Mouse (Mus musculus): ENCODE measurements around the gene Rps10. TPM values are rescaled to one million over a fixed set of nuclear protein-coding genes. Genes with fewer than 3 reads are reported as not detected.

Rps10 gene
- polyA plus RNA-seq, 1 experiment from 2014 or later: 432 TPM

DNA sequence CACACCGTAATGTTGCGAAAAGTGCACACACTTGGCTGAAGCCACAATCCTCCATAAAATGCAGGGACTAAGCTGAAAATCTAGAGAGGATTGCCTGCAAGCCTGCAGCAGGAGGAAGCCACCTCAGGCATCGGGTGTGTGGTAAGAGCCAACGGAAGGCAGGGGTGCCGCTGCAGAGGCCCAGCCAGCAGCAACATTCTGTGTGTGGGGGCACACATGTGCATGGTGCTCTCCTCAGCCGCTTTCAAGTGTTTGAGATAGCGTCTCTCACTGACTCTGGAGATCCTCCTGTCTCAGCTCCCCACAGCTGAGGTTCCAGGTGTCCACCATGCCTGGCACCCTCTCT, 43.9 kb downstream of the Rps10 start:
- WGBS (ENCODE audit: insufficient replicate concordance): 79% methylated on average over 7 of the region's 7 CpGs

DNA sequence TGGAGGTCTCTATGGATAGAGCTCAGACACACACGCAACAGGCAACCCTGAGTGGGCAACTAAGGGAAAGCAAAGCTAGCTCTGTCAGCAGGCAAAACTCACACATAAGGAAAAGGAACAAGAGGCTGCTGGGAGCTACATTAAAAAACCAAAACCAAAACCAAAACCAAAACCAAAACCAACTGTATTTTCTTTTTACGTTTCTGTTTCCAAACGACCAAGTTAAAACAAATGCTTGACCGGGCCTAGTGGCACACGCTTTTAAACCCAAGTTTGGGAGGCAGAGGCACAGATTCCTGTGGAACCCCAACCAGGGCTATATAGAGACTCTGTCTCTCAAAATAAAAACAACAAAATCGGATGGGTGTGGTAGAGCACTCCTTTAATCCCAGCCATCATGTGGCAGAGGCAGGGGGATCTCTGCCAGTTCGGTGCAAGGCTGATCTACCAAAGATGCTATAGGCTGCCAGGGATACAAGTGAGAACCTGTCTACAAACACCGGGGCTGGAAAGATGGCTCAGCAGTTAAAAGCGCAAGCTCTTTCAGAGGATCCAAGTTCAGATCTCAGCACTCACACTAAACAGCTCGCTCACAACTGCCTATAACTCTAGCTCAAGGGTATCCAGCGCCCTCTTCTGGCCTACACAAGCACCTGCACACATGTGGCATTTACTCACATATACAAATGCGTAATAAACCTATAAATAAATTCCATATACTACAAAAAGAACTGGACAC, 44.5 kb downstream of the Rps10 start:
- WGBS (ENCODE audit: insufficient replicate concordance): 71% methylated on average over 12 of the region's 12 CpGs
- Histone ChIP-seq H3K4me3 (ENCODE audit: low read depth, low read length) (no peak overlapping the region), H3K9ac (ENCODE audit: low read depth, low read length) (no peak overlapping the region), H3K27ac (ENCODE audit: low read length) (no peak overlapping the region), H3K27me3 (ENCODE audit: control insufficient read depth, insufficient read depth, low read depth, low read length) (no peaks in the 10 kb centered on the region), H3K4me2 (ENCODE audit: low read depth, low read length) (no peak overlapping the region), H3K9me3 (replicated peaks; ENCODE audit: control insufficient read depth, low read length) (no peaks in the 10 kb centered on the region), H3K4me1 (ENCODE audit: control insufficient read depth, low read depth, low read length) (peaks cover 19% of the 10 kb centered on the region), H3K36me3 (ENCODE audit: control insufficient read depth, insufficient read depth) (peaks cover 7% of the 10 kb centered on the region)
- ATAC-seq (ENCODE audit: low read depth): no peak

More for the DNA sequence above, 43.9 kb downstream of the Rps10 start:
- Histone ChIP-seq H3K9me3 (replicated peaks; ENCODE audit: control insufficient read depth, low read length) (no peaks in the 10 kb centered on the region), H3K4me2 (ENCODE audit: low read depth, low read length) (no peak overlapping the region), H3K36me3 (ENCODE audit: control insufficient read depth, insufficient read depth) (peaks cover 7% of the 10 kb centered on the region), H3K9ac (ENCODE audit: low read depth, low read length) (no peak overlapping the region), H3K27ac (ENCODE audit: low read length) (no peak overlapping the region), H3K4me1 (ENCODE audit: control insufficient read depth, low read depth, low read length) (peaks cover 17% of the 10 kb centered on the region), H3K4me3 (ENCODE audit: low read depth, low read length) (no peak overlapping the region), H3K27me3 (ENCODE audit: control insufficient read depth, insufficient read depth, low read depth, low read length) (no peaks in the 10 kb centered on the region)
- no peak for ATAC-seq (ENCODE audit: low read depth)

DNA sequence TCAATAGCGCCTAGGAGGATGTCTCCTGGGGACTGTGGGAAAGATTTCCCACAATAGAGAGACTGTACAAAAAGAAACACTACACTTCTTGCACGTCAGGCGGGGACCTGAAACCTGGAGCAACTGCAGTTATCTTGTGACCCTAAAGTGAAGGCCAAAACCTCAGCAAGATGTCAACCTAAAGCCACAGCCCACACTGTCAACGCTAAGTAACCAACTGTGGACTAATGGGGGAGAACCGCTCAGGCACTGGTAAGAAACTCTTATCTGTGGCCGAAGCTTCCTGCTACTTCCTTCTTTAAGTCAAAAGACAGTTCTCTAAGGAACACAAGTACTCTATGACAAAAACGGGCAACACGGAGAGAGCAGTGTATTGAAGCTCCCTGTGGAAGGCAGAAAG, 48.2 kb downstream of the Rps10 start:
- Histone ChIP-seq H3K4me2 (ENCODE audit: low read depth, low read length) (no peak overlapping the region), H3K9ac (ENCODE audit: low read depth, low read length) (no peak overlapping the region), H3K36me3 (ENCODE audit: control insufficient read depth, insufficient read depth) (peaks cover 7% of the 10 kb centered on the region; the same call in 1 of the 2 replicates), H3K4me3 (ENCODE audit: low read depth, low read length) (no peak overlapping the region), H3K4me1 (ENCODE audit: control insufficient read depth, low read depth, low read length) (peaks cover 26% of the 10 kb centered on the region), H3K27ac (ENCODE audit: low read length) (no peak overlapping the region), H3K9me3 (replicated peaks; ENCODE audit: control insufficient read depth, low read length) (no peaks in the 10 kb centered on the region), H3K27me3 (ENCODE audit: control insufficient read depth, insufficient read depth, low read depth, low read length) (no peaks in the 10 kb centered on the region)
- WGBS (ENCODE audit: insufficient replicate concordance): 14% methylated on average over 8 of the region's 8 CpGs
- ATAC-seq (ENCODE audit: low read depth): no peak

DNA sequence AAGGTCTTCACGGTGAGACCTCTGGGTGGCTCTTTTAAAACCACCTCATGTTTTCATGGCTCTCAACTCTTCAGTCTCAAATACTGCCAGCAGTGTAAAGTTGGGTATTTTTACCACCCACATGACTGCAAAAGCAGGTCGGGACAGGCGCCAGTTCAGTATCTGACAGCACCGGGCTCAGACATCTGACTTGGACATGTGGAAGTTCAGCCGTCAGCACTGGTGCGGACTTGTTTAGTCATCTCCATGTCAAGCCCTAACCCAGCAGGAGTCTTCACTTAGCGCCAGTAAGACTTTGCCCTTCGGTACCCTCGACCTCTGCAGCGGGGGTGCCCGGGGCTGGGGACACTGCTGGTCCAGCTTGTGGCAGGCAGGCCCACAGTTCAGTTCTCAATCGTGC, 49.2 kb downstream of the Rps10 start:
- Histone ChIP-seq H3K27ac (ENCODE audit: low read length) (no peak overlapping the region), H3K4me2 (ENCODE audit: low read depth, low read length) (no peak overlapping the region), H3K9me3 (replicated peaks; ENCODE audit: control insufficient read depth, low read length) (no peaks in the 10 kb centered on the region), H3K4me3 (ENCODE audit: low read depth, low read length) (no peak overlapping the region), H3K4me1 (ENCODE audit: control insufficient read depth, low read depth, low read length) (peaks cover 27% of the 10 kb centered on the region), H3K36me3 (ENCODE audit: control insufficient read depth, insufficient read depth) (peaks cover 4% of the 10 kb centered on the region; the same call in 1 of the 2 replicates), H3K9ac (ENCODE audit: low read depth, low read length) (no peak overlapping the region), H3K27me3 (ENCODE audit: control insufficient read depth, insufficient read depth, low read depth, low read length) (no peaks in the 10 kb centered on the region)
- WGBS (ENCODE audit: insufficient replicate concordance): 58% methylated on average over 12 of the region's 12 CpGs
- no peak for ATAC-seq (ENCODE audit: low read depth)

DNA sequence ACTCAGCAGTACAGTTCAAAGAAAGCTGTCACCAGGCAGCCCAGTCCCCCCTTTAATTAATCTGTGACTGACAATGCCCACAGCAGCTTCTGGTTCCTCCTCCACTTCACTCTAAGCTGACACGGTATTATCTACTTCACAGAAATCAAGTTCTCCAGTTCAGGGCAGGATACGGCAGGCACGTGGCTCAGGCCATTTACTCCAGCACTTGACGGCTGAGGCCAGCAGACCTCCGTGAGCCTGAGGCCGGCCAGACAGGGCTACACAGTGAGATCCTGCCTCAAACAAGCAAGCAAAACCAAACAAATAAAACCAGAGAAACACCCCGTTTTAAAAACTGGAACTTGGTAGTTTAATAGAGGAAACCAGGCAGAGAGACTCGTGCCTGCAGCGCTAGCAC, 49.8 kb downstream of the Rps10 start:
- H3K27me3 ChIP-seq (ENCODE audit: control insufficient read depth, insufficient read depth, low read depth, low read length): no peaks in the 10 kb centered on the region
- no peak overlapping the region for H3K4me2 ChIP-seq (ENCODE audit: low read depth, low read length)
- 36% methylated on average over 9 of the region's 9 CpGs for WGBS (ENCODE audit: insufficient replicate concordance)
- no peak overlapping the region for H3K9ac ChIP-seq (ENCODE audit: low read depth, low read length)
- ATAC-seq (ENCODE audit: low read depth): no peak
- no peak overlapping the region for H3K27ac ChIP-seq (ENCODE audit: low read length)
- peaks cover 4% of the 10 kb centered on the region; the same call in 1 of the 2 replicates for H3K36me3 ChIP-seq (ENCODE audit: control insufficient read depth, insufficient read depth)
- no peak overlapping the region for H3K4me3 ChIP-seq (ENCODE audit: low read depth, low read length)
- no peaks in the 10 kb centered on the region for H3K9me3 ChIP-seq (replicated peaks; ENCODE audit: control insufficient read depth, low read length)
- peaks cover 27% of the 10 kb centered on the region for H3K4me1 ChIP-seq (ENCODE audit: control insufficient read depth, low read depth, low read length)

DNA sequence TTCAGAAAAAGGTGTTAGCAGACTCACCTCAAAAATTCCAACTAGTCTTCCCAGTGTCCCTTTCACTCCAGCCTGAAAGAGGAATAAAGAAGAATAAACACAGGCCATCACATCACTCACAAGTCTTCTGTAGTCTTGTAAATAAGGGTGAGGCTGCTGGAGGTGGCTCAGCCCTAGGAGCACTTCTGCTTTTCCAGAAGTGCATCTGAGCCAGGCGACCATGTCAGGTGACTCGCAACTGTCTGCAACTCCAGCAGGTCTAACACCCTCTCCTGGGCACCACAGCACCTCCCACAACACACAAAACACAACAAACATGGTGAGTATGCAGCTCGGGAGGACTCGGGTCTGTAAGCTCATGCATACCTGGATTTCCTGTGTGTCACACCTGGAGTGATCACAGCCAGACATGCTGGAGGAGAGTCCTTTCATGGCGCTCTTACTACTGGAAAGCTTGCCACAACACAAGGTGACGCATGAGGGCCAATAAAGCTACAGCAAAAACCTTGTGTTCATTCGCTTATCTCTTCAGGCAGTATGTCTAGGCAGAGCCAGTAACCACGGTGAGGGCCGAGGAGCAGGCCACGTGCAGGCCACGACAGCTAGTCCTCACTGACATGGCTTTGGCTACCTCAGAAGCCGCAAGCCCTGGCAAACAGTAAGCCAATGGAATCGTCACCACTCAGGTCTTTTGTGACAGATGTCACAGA, 53.1 kb downstream of the Rps10 start:
- no peak overlapping the region for H3K9ac ChIP-seq (ENCODE audit: low read depth, low read length)
- no peak overlapping the region for H3K27ac ChIP-seq (ENCODE audit: low read length)
- peak; percentile 63 for ATAC-seq (ENCODE audit: low read depth)
- no peak overlapping the region for H3K4me3 ChIP-seq (ENCODE audit: low read depth, low read length)
- H3K9me3 ChIP-seq (replicated peaks; ENCODE audit: control insufficient read depth, low read length): no peaks in the 10 kb centered on the region
- H3K36me3 ChIP-seq (ENCODE audit: control insufficient read depth, insufficient read depth): peaks cover 10% of the 10 kb centered on the region
- no peaks in the 10 kb centered on the region for H3K27me3 ChIP-seq (ENCODE audit: control insufficient read depth, insufficient read depth, low read depth, low read length)
- WGBS (ENCODE audit: insufficient replicate concordance): 38% methylated on average over 13 of the region's 13 CpGs
- no peak overlapping the region for H3K4me2 ChIP-seq (ENCODE audit: low read depth, low read length)
- H3K4me1 ChIP-seq (ENCODE audit: control insufficient read depth, low read depth, low read length): peaks cover 31% of the 10 kb centered on the region

Other genes with a start within 250 kb of the Rps10 start
- gene Grm4, start 115.3 kb downstream of the Rps10 start, polyA plus RNA-seq (2015; fragmentation: Nextera tagmentation; extraction: Ambion mirVana): not detected in 2 replicates
- gene Hmga1, start 80.2 kb downstream of the Rps10 start, polyA plus RNA-seq (2015; fragmentation: Nextera tagmentation; extraction: Ambion mirVana): 98.3 and 104 TPM in 2 replicates
- gene AI413582, start 70.9 kb downstream of the Rps10 start, polyA plus RNA-seq (2015; fragmentation: Nextera tagmentation; extraction: Ambion mirVana): 10.5 and 10.7 TPM in 2 replicates
- gene Nudt3, start 13.2 kb downstream of the Rps10 start, polyA plus RNA-seq (2015; fragmentation: Nextera tagmentation; extraction: Ambion mirVana): 19.2 and 20.5 TPM in 2 replicates
- gene RPS10-NUDT3, start 1.4 kb downstream of the Rps10 start, polyA plus RNA-seq (2015; fragmentation: Nextera tagmentation; extraction: Ambion mirVana): not detected in 2 replicates
- 0.22 and 0.26 TPM in 2 replicates for gene Pacsin1, start 18.8 kb upstream of the Rps10 start, polyA plus RNA-seq (2015; fragmentation: Nextera tagmentation; extraction: Ambion mirVana)
- gene Spdef, start 92.3 kb upstream of the Rps10 start, polyA plus RNA-seq (2015; fragmentation: Nextera tagmentation; extraction: Ambion mirVana): 0.12 TPM in 1 of 2 replicates, not detected in the other
- 14.3 and 16.8 TPM in 2 replicates for gene D17Wsu92e, start 184.0 kb upstream of the Rps10 start, polyA plus RNA-seq (2015; fragmentation: Nextera tagmentation; extraction: Ambion mirVana)
- 105 and 114 TPM in 2 replicates for gene Snrpc, start 201.5 kb upstream of the Rps10 start, polyA plus RNA-seq (2015; fragmentation: Nextera tagmentation; extraction: Ambion mirVana)
- 2.4 and 2.5 TPM in 2 replicates for gene Uhrf1bp1, start 219.8 kb upstream of the Rps10 start, polyA plus RNA-seq (2015; fragmentation: Nextera tagmentation; extraction: Ambion mirVana)